Mouse (Mus musculus) MEL (cell line): Measurements from ENCODE around the gene Tsr1. TPM values are rescaled to one million over a fixed set of nuclear protein-coding genes. Genes with fewer than 3 reads are reported as not detected.

ENCODE experiments used
- DNase-seq: peaks from one replicate; pipeline ENCODE4 v3.0.0; 2011; ENCODE audit warnings: low read depth, low spot score
- H3K27ac ChIP-seq: 2 replicates; pipeline ENCODE4 v1.5.1; 2012; ENCODE audit warnings: low read depth, mild to moderate bottlenecking, control low read depth, low read length, moderate library complexity; ENCODE audit not compliant: control insufficient read depth
- H3K27me3 ChIP-seq, 2 experiments: fragments of 150-350 bp in 1 of 2; sonication (generic) in 1 of 2; 2 replicates each; pipeline ENCODE4 v1.6.1; 2012; ENCODE audit warnings: low read length in 2 of 2, mild to moderate bottlenecking in 2 of 2, improper control_type of control experiment in 1 of 2, moderate library complexity in 1 of 2; ENCODE audit not compliant: insufficient read depth in 2 of 2, control insufficient read depth in 1 of 2
- H3K36me3 ChIP-seq, 2 experiments: 2 replicates each; pipeline ENCODE4 v1.6.1; 2012 to 2014; ENCODE audit warnings: low read length in 2 of 2, improper control_type of control experiment in 1 of 2, inconsistent platforms in 1 of 2, mild to moderate bottlenecking in 1 of 2; ENCODE audit not compliant: insufficient read depth in 2 of 2, control insufficient read depth in 1 of 2
- H3K4me1 ChIP-seq, 2 experiments: fragments of 150-350 bp in 1 of 2; sonication (generic) in 1 of 2; 2 replicates each; pipeline ENCODE4 v1.6.1; 2012; ENCODE audit warnings: low read length in 2 of 2, improper control_type of control experiment in 1 of 2, mild to moderate bottlenecking in 1 of 2; ENCODE audit not compliant: insufficient read depth in 2 of 2, control insufficient read depth in 1 of 2
- H3K4me3 ChIP-seq, 2 experiments: fragments of 150-350 bp in 1 of 2; sonication (generic) in 1 of 2; 2 replicates each; pipeline ENCODE4 v1.5.1; 2012; ENCODE audit warnings: low read depth in 2 of 2, low read length in 2 of 2, mild to moderate bottlenecking in 2 of 2, moderate library complexity in 2 of 2, control low read depth in 1 of 2, improper control_type of control experiment in 1 of 2; ENCODE audit not compliant: control insufficient read depth in 1 of 2, insufficient read depth in 1 of 2
- H3K79me2 ChIP-seq: 2 replicates; pipeline ENCODE4 v1.6.1; 2012; ENCODE audit warnings: mild to moderate bottlenecking, low read length, moderate library complexity; ENCODE audit not compliant: control insufficient read depth, poor library complexity, insufficient read depth
- H3K9ac ChIP-seq: 2 replicates; pipeline ENCODE4 v1.6.1; 2012; ENCODE audit warnings: low read depth, mild to moderate bottlenecking, control low read depth, low read length, moderate library complexity; ENCODE audit not compliant: control insufficient read depth, poor library complexity, severe bottlenecking
- H3K9me3 ChIP-seq: fragments of 150-350 bp; sonication (generic); replicated peaks from 2 replicates; pipeline ENCODE4 v1.6.1; 2012; ENCODE audit warnings: mild to moderate bottlenecking, low read length, improper control_type of control experiment, moderate library complexity; ENCODE audit not compliant: insufficient read depth
- BHLHE40 ChIP-seq: IDR thresholded peaks from 2 replicates; pipeline ENCODE4 v1.6.1; 2012; ENCODE audit warnings: low read depth, mild to moderate bottlenecking, inconsistent platforms, low read length, improper control_type of control experiment, borderline replicate concordance
- CHD1 ChIP-seq: IDR thresholded peaks from 2 replicates; pipeline ENCODE4 v1.6.1; 2012; ENCODE audit warnings: low read depth, mild to moderate bottlenecking, inconsistent platforms, low read length, improper control_type of control experiment
- CHD2 ChIP-seq: IDR thresholded peaks from 2 replicates; pipeline ENCODE4 v1.6.1; 2011; ENCODE audit warnings: low read length, improper control_type of control experiment
- E2F4 ChIP-seq: IDR thresholded peaks from 2 replicates; pipeline ENCODE4 v1.6.1; 2011; ENCODE audit warnings: low read depth, low read length, improper control_type of control experiment, borderline replicate concordance
- ELF1 ChIP-seq: IDR thresholded peaks from 2 replicates; pipeline ENCODE4 v1.6.1; 2014; ENCODE audit warnings: low read depth, mild to moderate bottlenecking, inconsistent platforms, low read length, improper control_type of control experiment, moderate library complexity
- EP300 ChIP-seq, 2 experiments: IDR thresholded peaks; 2 replicates each; pipeline ENCODE4 v1.6.1; 2011; ENCODE audit warnings: improper control_type of control experiment in 2 of 2, low read length in 2 of 2, low read depth in 1 of 2, mild to moderate bottlenecking in 1 of 2
- HCFC1 ChIP-seq: IDR thresholded peaks from 2 replicates; pipeline ENCODE4 v1.6.1; 2012; ENCODE audit warnings: low read depth, mild to moderate bottlenecking, inconsistent platforms, low read length, improper control_type of control experiment, moderate library complexity
- JUND ChIP-seq: IDR thresholded peaks from 2 replicates; pipeline ENCODE4 v1.6.1; 2011; ENCODE audit warnings: low read depth, mild to moderate bottlenecking, improper control_type of control experiment, low read length
- MAZ ChIP-seq: IDR thresholded peaks from 2 replicates; pipeline ENCODE4 v1.6.1; 2012; ENCODE audit warnings: low read depth, mild to moderate bottlenecking, inconsistent platforms, low read length, improper control_type of control experiment
- MEF2A ChIP-seq: IDR thresholded peaks from 2 replicates; pipeline ENCODE4 v1.6.1; 2014; ENCODE audit warnings: low read depth, mild to moderate bottlenecking, inconsistent platforms, low read length, improper control_type of control experiment; ENCODE audit not compliant: poor library complexity, insufficient replicate concordance, severe bottlenecking; ENCODE audit errors: extremely low read depth
- MXI1 ChIP-seq: IDR thresholded peaks from 2 replicates; pipeline ENCODE4 v1.6.1; 2011; ENCODE audit warnings: mild to moderate bottlenecking, low read depth, low read length, improper control_type of control experiment
- MYB ChIP-seq: IDR thresholded peaks from 2 replicates; pipeline ENCODE4 v1.6.1; 2011; ENCODE audit warnings: mild to moderate bottlenecking, low read depth, low read length, improper control_type of control experiment
- NRF1 ChIP-seq: IDR thresholded peaks from 2 replicates; pipeline ENCODE4 v1.6.1; 2014; ENCODE audit warnings: low read depth, mild to moderate bottlenecking, inconsistent platforms, low read length, improper control_type of control experiment, moderate library complexity; ENCODE audit not compliant: poor library complexity, insufficient read depth, severe bottlenecking
- POLR2A ChIP-seq, 2 experiments: IDR thresholded peaks; 2 replicates each; pipeline ENCODE4 v1.6.1; 2011 to 2012; ENCODE audit warnings: low read length in 2 of 2, mild to moderate bottlenecking in 2 of 2, control low read depth in 1 of 2, improper control_type of control experiment in 1 of 2, low read depth in 1 of 2, moderate library complexity in 1 of 2; ENCODE audit not compliant: control insufficient read depth in 1 of 2, insufficient read depth in 1 of 2, poor library complexity in 1 of 2
- POLR2AphosphoS2 ChIP-seq: IDR thresholded peaks from 2 replicates; pipeline ENCODE4 v1.6.1; 2011; ENCODE audit warnings: low read length, improper control_type of control experiment
- POLR2AphosphoS5 ChIP-seq: IDR thresholded peaks from 2 replicates; pipeline ENCODE4 v1.6.1; 2012; ENCODE audit warnings: low read depth, borderline replicate concordance, mild to moderate bottlenecking, inconsistent platforms, low read length, moderate library complexity, mixed read lengths
- RCOR1 ChIP-seq: IDR thresholded peaks from 2 replicates; pipeline ENCODE4 v1.6.1; 2012; ENCODE audit warnings: low read depth, mild to moderate bottlenecking, inconsistent platforms, low read length, improper control_type of control experiment
- SIN3A ChIP-seq: IDR thresholded peaks from 2 replicates; pipeline ENCODE4 v1.6.1; 2012; ENCODE audit warnings: low read length, improper control_type of control experiment, inconsistent platforms
- SMC3 ChIP-seq: IDR thresholded peaks from 2 replicates; pipeline ENCODE4 v1.6.1; 2011; ENCODE audit warnings: low read depth, low read length, improper control_type of control experiment
- TCF12 ChIP-seq: IDR thresholded peaks from 2 replicates; pipeline ENCODE4 v1.6.1; 2014; ENCODE audit warnings: low read depth, mild to moderate bottlenecking, inconsistent platforms, low read length, improper control_type of control experiment, moderate library complexity
- UBTF ChIP-seq: IDR thresholded peaks from 2 replicates; pipeline ENCODE4 v1.6.1; 2012; ENCODE audit warnings: low read depth, mild to moderate bottlenecking, inconsistent platforms, low read length, improper control_type of control experiment, moderate library complexity, borderline replicate concordance; ENCODE audit not compliant: insufficient read depth
- USF1 ChIP-seq: IDR thresholded peaks from 2 replicates; pipeline ENCODE4 v1.6.1; 2014; ENCODE audit warnings: low read depth, mild to moderate bottlenecking, inconsistent platforms, low read length, improper control_type of control experiment, moderate library complexity
- USF2 ChIP-seq, 2 experiments: IDR thresholded peaks; 2 replicates each; pipeline ENCODE4 v1.6.1; 2011 to 2012; ENCODE audit warnings: improper control_type of control experiment in 2 of 2, low read length in 2 of 2, borderline replicate concordance in 1 of 2, inconsistent platforms in 1 of 2, low read depth in 1 of 2, mild to moderate bottlenecking in 1 of 2; ENCODE audit not compliant: insufficient read depth in 1 of 2
- ZC3H11A ChIP-seq: IDR thresholded peaks from 2 replicates; pipeline ENCODE4 v1.6.1; 2012; ENCODE audit warnings: low read depth, mild to moderate bottlenecking, inconsistent platforms, low read length, improper control_type of control experiment
- ZMIZ1 ChIP-seq: IDR thresholded peaks from 2 replicates; pipeline ENCODE4 v1.6.1; 2012; ENCODE audit warnings: low read depth, mild to moderate bottlenecking, inconsistent platforms, low read length, improper control_type of control experiment, moderate library complexity
- polyA plus RNA-seq, 2 experiments: library from polyadenylated mRNA; stranded (reverse) in 1 of 2; unstranded in 1 of 2; fragments of >175 nt in 1 of 2; fragments of >200 nt in 1 of 2; gene quantifications; 2 replicates each; pipeline versions ENCODE4 v1.2.1 to v1.2.4; 2012; ENCODE audit warnings: low replicate concordance in 2 of 2, low read depth in 1 of 2; ENCODE audit not compliant: insufficient read length in 2 of 2, insufficient read depth in 1 of 2, missing spikeins in 1 of 2
- total RNA-seq: library from RNA; depleted of rRNA; stranded (reverse); fragments of 300-350 nt; gene quantifications from 2 replicates; pipeline ENCODE4 v1.2.3, GENCODE M21; 2012

The Tsr1 gene
- total and polyA plus RNA-seq, 3 experiments, result 123 to 178 (median 129) TPM

DNA sequence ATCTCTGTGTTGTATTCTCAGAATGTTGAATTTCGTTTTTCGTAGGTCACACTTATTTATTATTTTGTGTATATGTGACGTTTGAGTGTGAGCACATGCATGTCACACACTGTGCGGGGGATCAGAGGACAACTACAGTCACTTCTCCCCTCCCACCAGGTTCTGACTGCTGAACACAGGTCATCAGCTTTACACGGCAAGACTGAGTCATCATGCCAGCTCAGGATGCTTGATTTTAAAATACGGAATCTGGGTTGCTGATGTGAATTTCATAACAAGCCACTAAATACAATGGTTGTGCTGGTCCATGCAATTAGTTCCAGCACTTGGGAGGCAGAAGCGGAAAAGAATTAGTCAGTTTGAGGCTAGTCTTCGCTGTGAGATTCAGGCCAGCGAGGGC, 16.9 kb upstream of the Tsr1 start:
- no peak for DNase-seq
- H3K27ac ChIP-seq, result no peak overlapping the region

DNA sequence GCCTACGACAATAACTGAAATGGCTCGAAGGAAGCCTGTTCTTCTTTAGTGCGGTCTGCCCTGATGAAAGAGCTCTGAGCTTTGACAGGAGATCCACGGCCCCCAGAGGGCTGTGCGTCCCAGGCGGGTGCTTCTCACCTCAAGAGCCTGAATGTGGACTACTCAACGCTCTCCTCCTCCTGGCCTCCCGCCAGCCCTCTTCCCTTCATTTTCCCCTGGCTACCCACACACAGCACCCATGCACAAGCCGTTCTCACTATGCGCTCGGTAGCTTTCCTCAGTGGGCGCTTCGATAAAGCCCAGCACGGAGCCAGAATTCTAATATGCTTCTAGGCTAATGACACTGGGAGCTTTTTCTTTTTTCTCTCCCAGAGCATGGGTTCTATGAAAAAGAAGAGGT, 15.9 kb upstream of the Tsr1 start:
- Histone ChIP-seq H3K79me2 (no peaks in the 10 kb centered on the region), H3K9ac (no peak overlapping the region), H3K27ac (no peak overlapping the region), H3K36me3 (no peaks in the 10 kb centered on the region), H3K4me3 (no peak overlapping the region), H3K9me3 (no peaks in the 10 kb centered on the region), H3K4me1 (no peaks in the 10 kb centered on the region), H3K27me3 (no peaks in the 10 kb centered on the region)
- no peak for DNase-seq
- TF ChIP-seq BHLHE40 (no peak), UBTF (no peak), USF2 (IDR thresholded peaks at IDR 0.05; ENCODE audit: borderline replicate concordance in 1 of 2, insufficient read depth in 1 of 2, low read depth in 1 of 2, low read length in 2 of 2) (no peak), MYB (no peak), EP300 (IDR thresholded peaks at IDR 0.05; ENCODE audit: low read depth in 1 of 2, low read length in 2 of 2) (no peak)

More for the DNA sequence above, 16.9 kb upstream of the Tsr1 start:
- no peak for TF ChIP-seq SMC3
- no peak for TF ChIP-seq USF1
- TF ChIP-seq MEF2A, result no peak
- TF ChIP-seq UBTF, result no peak
- no peak for TF ChIP-seq E2F4
- no peak for TF ChIP-seq EP300 (IDR thresholded peaks at IDR 0.05; ENCODE audit: low read depth in 1 of 2, low read length in 2 of 2)
- TF ChIP-seq USF2 (IDR thresholded peaks at IDR 0.05; ENCODE audit: borderline replicate concordance in 1 of 2, insufficient read depth in 1 of 2, low read depth in 1 of 2, low read length in 2 of 2), result no peak
- no peak for TF ChIP-seq ZC3H11A
- TF ChIP-seq JUND, result no peak
- TF ChIP-seq CHD2, result no peak
- TF ChIP-seq ELF1, result no peak
- no peak for TF ChIP-seq ZMIZ1
- H3K9me3 ChIP-seq, result no peaks in the 10 kb centered on the region
- H3K79me2 ChIP-seq, result no peaks in the 10 kb centered on the region
- H3K27me3 ChIP-seq, result no peaks in the 10 kb centered on the region
- H3K4me1 ChIP-seq, result no peaks in the 10 kb centered on the region
- no peaks in the 10 kb centered on the region for H3K36me3 ChIP-seq
- H3K9ac ChIP-seq, result no peak overlapping the region
- H3K4me3 ChIP-seq, result no peak overlapping the region

DNA sequence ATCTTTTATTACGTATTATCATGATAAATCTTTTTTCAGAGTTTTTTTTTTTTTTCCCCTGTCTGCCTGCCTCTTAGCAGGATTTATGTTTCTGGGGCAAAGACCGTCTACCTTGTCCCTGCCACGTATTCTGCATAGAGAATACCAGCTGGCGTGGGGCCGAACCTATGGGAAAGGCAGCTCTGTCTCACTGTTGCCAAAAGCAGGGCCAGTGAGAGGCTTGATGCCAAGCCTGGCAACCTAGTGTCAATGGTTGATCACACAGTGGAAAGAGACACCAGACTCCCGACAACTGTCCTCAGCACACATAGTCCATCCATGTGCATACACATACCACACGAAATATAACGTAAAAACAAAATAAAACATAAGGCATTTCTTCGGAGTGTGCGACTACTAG, 14.8 kb upstream of the Tsr1 start:
- no peaks in the 10 kb centered on the region for H3K79me2 ChIP-seq
- no peak overlapping the region for H3K4me3 ChIP-seq
- no peak overlapping the region for H3K27ac ChIP-seq
- H3K9me3 ChIP-seq, result no peaks in the 10 kb centered on the region
- H3K27me3 ChIP-seq, result no peaks in the 10 kb centered on the region
- H3K9ac ChIP-seq, result no peak overlapping the region
- DNase-seq, result no peak
- TF ChIP-seq TCF12 (no peak), MAZ (no peak), POLR2AphosphoS2 (no peak), UBTF (no peak), MXI1 (no peak), CHD1 (no peak), E2F4 (no peak), ELF1 (no peak), BHLHE40 (no peak), ZMIZ1 (no peak), HCFC1 (no peak), POLR2A (IDR thresholded peaks at IDR 0.05; ENCODE audit: control insufficient read depth in 1 of 2, insufficient read depth in 1 of 2, low read depth in 1 of 2, low read length in 2 of 2, poor library complexity in 1 of 2) (no peak), SIN3A (no peak), NRF1 (no peak), RCOR1 (no peak), POLR2AphosphoS5 (no peak)
- no peaks in the 10 kb centered on the region for H3K4me1 ChIP-seq
- H3K36me3 ChIP-seq, result no peaks in the 10 kb centered on the region
